Mouse (Mus musculus) gastrocnemius, postnatal 36 days (tissue): Measurements from ENCODE around the gene Bpnt1. TPM values are rescaled to one million over a fixed set of nuclear protein-coding genes. Genes with fewer than 3 reads are reported as not detected.
"Not testable (repeated sequence)": the region's sequence is repeated elsewhere in the genome, so short reads cannot be mapped to it uniquely, and the experiment has no call there.

Experiments used
- DNase-seq, 2 experiments: peaks; one replicate each; pipeline ENCODE4 v3.0.0; 2022
- intact Hi-C: fragments of 180-260 bp; cut with DNase I; formaldehyde crosslinking; loops from one replicate; pipeline ENCODE4 v1.15.1; 2025
- long read RNA-seq, 2 experiments: library from polyadenylated mRNA; stranded (forward); transcript quantifications; one replicate each; pipeline ENCODE4 v2.0.0; 2021
- total RNA-seq, 2 experiments: library from RNA; stranded (reverse); gene quantifications; 2 replicates each; pipeline ENCODE4 v1.2.3; 2021

The Bpnt1 gene
- total RNA-seq: 10 to 100 TPM; 13.2 to 15.0 TPM
- long read RNA-seq, experiment 1, transcript Bpnt1-205 (10 exons, 1,226 nt): major isoform, 5 of 10 reads
- long read RNA-seq, experiment 1, partial matches to known transcripts: 0 of 10 reads
- long read RNA-seq, experiment 1, other reads (novel, unspliced or antisense): 3 of 10 reads
- long read RNA-seq, experiment 2, partial matches to known transcripts: 1 of 5 reads
- long read RNA-seq, experiment 2, other reads (novel, unspliced or antisense): 1 of 5 reads

- DNase-seq: peak; percentile 79 to 85
- intact Hi-C loops: no loop called here
These were observed at the start of gene Bpnt1 for GRCm38 (mm10) chr1:185331983-185332430. TSS of gene Bpnt1 (plus strand) at chr1:185332149.

GRCm38 (mm10) chr1:185282846-185283245 is 49.1 kb upstream of the Bpnt1 start:
- intact Hi-C loops: no loop called here
- no peak for DNase-seq

DNA sequence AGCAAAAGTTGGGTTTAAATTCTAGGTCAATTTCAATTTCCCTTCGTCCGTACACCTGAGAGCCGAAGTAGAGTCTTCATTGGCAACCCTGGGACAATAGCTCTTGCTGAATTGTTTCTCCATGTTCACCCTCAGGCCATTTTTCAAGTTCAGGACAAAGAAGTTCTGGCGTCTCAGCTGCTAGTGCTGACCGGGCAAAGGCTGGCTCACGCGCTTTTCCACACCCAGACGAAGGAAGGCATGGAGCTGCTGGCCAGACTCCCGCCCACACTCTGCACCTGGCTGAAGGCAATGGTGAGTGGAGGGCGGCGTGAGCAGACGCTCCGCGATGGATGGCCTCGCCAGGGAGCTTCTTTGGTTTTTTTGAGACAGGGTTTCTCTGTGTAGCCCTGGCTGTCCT is 48.7 kb upstream of the Bpnt1 start:
- intact Hi-C loops: no loop called here
- DNase-seq: no peak

DNA sequence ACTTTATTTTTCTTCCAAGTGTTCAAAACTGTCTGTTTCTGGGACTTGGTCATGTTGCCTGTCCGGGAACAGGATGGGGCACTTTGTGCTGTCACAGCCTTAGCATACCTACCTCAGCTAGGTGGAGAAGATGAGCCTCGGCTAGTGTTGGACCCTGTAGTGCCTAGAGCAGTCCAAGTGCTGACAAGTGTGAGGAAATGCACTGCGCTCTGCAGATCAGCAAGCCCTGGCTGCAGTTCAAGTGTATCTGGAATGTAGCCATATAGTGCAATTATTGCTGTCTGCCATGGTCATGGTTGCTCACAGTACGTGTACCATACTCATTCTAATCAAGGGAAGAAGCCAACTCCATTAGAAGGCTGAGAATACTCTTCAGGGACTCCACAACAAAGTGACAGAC is 47.2 kb upstream of the Bpnt1 start:
- DNase-seq: no peak
- intact Hi-C loops: no loop called here

DNA sequence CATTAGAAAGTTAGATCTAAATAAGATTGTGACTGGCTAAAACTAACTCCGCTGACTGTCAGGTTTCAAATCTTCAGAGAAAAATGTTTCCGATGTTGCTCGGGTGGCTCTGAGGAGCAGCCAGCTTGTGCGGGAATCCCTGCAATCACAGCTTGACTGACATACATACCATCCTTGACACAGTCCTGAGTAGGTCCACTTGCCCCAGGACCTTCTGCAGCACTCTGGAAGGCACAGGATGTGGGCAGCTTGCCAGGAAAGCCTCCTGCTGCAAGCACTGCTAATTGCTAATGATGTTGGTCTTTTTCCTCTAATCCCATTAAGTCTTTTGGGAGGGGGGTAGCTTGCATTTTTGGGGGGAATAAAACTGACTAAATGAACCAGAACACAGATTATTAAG is 46.8 kb upstream of the Bpnt1 start:
- DNase-seq: no peak
- intact Hi-C loops: no loop called here

GRCm38 (mm10) chr1:185287066-185287465 is 44.9 kb upstream of the Bpnt1 start:
- intact Hi-C loops: no loop called here

DNA sequence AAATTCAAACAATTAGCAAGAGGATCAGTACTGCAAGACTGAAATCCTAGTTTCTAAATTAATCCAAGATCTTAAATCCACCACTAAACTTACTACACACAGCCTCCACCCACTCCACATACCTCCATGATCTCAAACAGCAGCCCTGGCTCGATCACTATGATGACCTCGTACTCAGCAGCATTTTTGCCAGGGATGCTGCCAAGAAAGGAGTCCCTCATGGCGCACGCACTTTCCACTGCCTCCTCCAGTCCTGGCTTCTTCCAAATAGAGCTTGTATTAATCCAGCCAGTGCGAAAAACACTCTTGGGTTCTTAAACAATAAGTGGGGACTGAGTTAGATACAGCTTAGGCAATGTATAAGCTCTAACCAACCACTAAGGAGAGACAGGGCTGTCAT is 42.7 kb upstream of the Bpnt1 start:
- peak in 1 of 2 experiments; percentile 46 for DNase-seq
- intact Hi-C loops: no loop called here

More at GRCm38 (mm10) chr1:185287066-185287465, 44.9 kb upstream of the Bpnt1 start:
- no peak for DNase-seq

GRCm38 (mm10) chr1:185291336-185291735 is 40.6 kb upstream of the Bpnt1 start:
- no peak for DNase-seq
- intact Hi-C loops: no loop called here

GRCm38 (mm10) chr1:185292646-185293360 is 39.1 kb upstream of the Bpnt1 start:
- no peak for DNase-seq
- intact Hi-C loops: no loop called here

GRCm38 (mm10) chr1:185296850-185297249 is 35.1 kb upstream of the Bpnt1 start:
- no peak for DNase-seq
- intact Hi-C loops: no loop called here

GRCm38 (mm10) chr1:185298496-185298895 is 33.5 kb upstream of the Bpnt1 start:
- DNase-seq: no peak
- intact Hi-C loops: no loop called here

DNA sequence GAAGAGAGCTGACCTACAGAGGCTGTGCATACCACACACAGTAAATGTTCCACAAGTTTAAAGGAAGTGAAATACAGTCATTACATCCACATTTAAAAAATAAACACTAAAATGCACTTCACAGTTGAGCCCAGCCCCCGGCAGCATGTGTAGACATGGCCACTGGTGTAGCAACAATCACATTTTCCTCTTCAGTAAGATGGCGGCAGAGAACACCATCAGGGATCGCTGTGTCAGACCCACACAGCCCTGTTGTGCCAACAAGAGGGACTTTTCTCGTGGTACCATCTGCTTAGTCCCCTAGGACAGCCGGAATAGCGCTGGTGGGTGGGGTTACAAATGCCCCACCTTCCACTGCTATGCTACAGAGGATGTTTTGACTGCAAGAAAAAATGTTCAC is 29.1 kb upstream of the Bpnt1 start:
- intact Hi-C loops: no loop called here
- DNase-seq: no peak

- intact Hi-C loops: no loop called here
- no peak for DNase-seq
These were observed 25.1 kb upstream of the Bpnt1 start for GRCm38 (mm10) chr1:185306836-185307235.

- DNase-seq: no peak
- intact Hi-C loops: no loop called here
These were observed 24.3 kb upstream of the Bpnt1 start for GRCm38 (mm10) chr1:185307645-185308044.

GRCm38 (mm10) chr1:185308334-185308733 is 23.6 kb upstream of the Bpnt1 start:
- intact Hi-C loops: no loop called here

GRCm38 (mm10) chr1:185308908-185309307 is 23.0 kb upstream of the Bpnt1 start:
- intact Hi-C loops: no loop called here
- DNase-seq: no peak

More at GRCm38 (mm10) chr1:185308334-185308733, 23.6 kb upstream of the Bpnt1 start:
- DNase-seq: no peak

DNA sequence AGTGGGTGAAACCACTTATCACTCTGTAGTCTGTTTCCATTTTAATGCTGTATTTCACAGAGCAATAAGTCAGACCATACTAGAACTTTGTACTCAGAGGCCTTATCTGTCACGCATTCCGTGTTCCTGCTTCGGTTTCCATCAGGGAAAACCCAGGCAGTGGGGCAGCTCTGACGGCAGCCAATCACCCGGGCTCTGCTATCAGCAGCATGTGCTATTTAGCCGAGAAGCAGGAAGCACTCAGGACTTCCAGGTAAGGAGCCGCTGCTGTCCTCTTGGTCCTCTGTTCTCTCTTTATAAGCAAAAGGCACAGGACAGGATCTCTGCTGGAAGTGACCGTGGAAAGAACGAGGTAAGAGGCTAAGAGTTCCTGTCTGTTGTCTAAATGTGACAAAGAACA is 20.0 kb upstream of the Bpnt1 start:
- intact Hi-C loops: no loop called here
- DNase-seq: no peak

DNA sequence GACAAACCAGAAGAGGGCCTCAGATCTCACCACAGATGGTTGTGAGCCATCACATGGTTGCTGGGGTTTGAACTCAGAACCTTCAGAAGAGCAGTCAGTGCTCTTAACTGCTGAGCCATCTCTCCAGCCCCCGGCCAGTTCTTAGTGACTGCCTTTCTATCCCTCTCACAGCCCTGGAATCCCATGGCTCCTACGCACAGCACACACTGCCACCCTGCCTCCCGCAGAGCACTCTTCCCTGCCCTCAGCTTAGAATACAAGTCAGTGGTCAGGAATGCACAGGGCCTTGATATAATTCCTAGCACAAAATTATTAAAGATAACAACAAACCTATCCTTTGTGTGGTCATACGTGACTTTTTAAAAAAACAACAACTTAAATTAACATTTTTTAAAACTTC is 17.4 kb upstream of the Bpnt1 start:
- intact Hi-C loops: no loop called here
- DNase-seq: no peak

- intact Hi-C loops: no loop called here
- no peak for DNase-seq
These were observed 15.9 kb upstream of the Bpnt1 start for GRCm38 (mm10) chr1:185315846-185316568.

DNA sequence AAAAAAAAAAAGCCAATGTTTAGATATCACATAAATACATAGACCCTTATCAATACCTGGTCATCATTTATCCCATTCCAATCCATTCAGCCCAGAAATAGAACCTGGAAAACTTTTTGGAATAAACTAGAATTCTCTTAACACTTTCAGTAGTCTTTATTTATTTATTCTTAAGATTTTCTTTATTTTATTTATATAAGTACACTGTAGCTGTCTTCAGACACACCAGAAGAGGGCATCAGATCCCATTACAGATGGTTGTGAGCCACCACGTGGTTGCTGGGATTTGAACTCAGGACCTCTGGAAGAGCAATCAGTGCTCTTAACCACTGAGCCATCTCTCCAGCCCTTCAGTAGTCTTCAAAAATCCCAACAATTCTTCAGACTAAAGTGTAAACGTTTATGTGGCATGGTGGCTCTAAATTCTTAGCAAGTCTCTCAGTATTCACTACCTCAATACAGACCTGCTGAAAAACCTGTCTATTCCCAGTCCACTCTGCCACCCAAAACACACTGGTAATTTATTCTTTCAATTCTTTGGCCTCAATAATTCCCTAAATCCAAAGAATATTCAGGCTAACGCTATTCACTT is 4.1 kb upstream of the Bpnt1 start:
- intact Hi-C loops, DNase-seq: not testable (repeated sequence)
